Mouse (Mus musculus) neural tube, embryonic 14.5 days (tissue): ENCODE measurements around the gene Gnb1. TPM values are rescaled to one million over a fixed set of nuclear protein-coding genes. Genes with fewer than 3 reads are reported as not detected.

Experiments
- ATAC-seq: fragments of 200-750 bp; cut with Nextera tagmentation; 2 replicates; pipeline ENCODE4 v1.8.0; 2017; ENCODE audit warnings: low read depth, mild to moderate bottlenecking, moderate TSS enrichment, moderate library complexity
- H3K27ac ChIP-seq: fragments of 300-500 bp; sonication (generic); 2 replicates; pipeline ENCODE4 v1.5.1; 2014; ENCODE audit warnings: low read depth, mild to moderate bottlenecking, control low read depth, low read length, moderate library complexity, mixed read lengths
- H3K27me3 ChIP-seq: fragments of 300-500 bp; sonication (generic); 2 replicates; pipeline ENCODE4 v1.6.1; 2014; ENCODE audit warnings: low read length; ENCODE audit not compliant: control insufficient read depth, insufficient read depth
- H3K36me3 ChIP-seq: fragments of 300-500 bp; sonication (generic); 2 replicates; pipeline ENCODE4 v1.6.1; 2014; ENCODE audit warnings: low read length, mixed read lengths; ENCODE audit not compliant: control insufficient read depth, insufficient read depth
- H3K4me1 ChIP-seq: fragments of 300-500 bp; sonication (generic); 2 replicates; pipeline ENCODE4 v1.6.1; 2014; ENCODE audit warnings: low read length; ENCODE audit not compliant: control insufficient read depth, insufficient read depth
- H3K4me2 ChIP-seq: fragments of 300-500 bp; sonication (generic); 2 replicates; pipeline ENCODE4 v1.6.1; 2014; ENCODE audit warnings: mild to moderate bottlenecking, low read depth, low read length, control low read depth
- H3K4me3 ChIP-seq: fragments of 300-500 bp; sonication (generic); 2 replicates; pipeline ENCODE4 v1.5.1; 2014; ENCODE audit warnings: low read depth, low read length, control low read depth, mixed read lengths
- H3K9ac ChIP-seq: fragments of 300-500 bp; sonication (generic); replicated peaks from 2 replicates; pipeline ENCODE4 v1.6.1; 2014; ENCODE audit warnings: low read depth, mild to moderate bottlenecking, control low read depth, low read length, mixed read lengths
- H3K9me3 ChIP-seq: fragments of 300-500 bp; sonication (generic); 2 replicates; pipeline ENCODE4 v1.6.1; 2016; ENCODE audit warnings: low read length; ENCODE audit not compliant: control insufficient read depth
- WGBS: fragments of 180-500 bp; shearing (Covaris S2); extraction: QIAGEN DNeasy Blood & Tissue Kit; methylation state at CpG from one replicate; pipeline ENCODE4 v1.1.7; 2014; 5-methylcytosine and 5-hydroxymethylcytosine counted together
- polyA plus RNA-seq: library from polyadenylated mRNA; unstranded; fragments of >200 nt; fragmentation: Nextera tagmentation; extraction: Ambion mirVana; gene quantifications from 2 replicates; pipeline ENCODE4 v1.2.1, GENCODE M21; 2014

Gnb1 gene
- polyA plus RNA-seq, 1 experiment from 2014 or later, result 1,136 TPM

DNA sequence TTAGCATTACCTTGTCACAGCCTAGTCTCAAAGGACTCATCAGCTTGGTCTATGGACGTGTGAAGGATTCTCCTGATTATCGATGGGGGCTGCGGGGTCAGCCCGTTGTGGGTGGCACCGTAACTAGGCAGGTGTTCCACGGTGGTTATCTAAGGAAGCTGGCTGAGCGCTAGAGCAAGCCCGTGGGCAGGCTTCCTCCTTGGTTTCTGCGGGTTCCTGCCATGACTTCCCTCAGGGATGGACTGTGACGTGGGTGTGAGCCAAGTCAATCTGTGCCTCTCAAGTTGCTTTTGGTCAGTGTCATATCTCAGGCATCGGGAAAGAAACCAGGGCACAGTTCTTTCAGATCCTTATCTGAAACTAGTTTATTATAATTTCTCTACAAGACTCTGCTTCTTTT lies 83.8 kb downstream of the Gnb1 start:
- WGBS, result 91% methylated on average over 11 of the region's 11 CpGs
- Histone ChIP-seq H3K9ac (no peak overlapping the region), H3K4me2 (no peak overlapping the region), H3K9me3 (no peaks in the 10 kb centered on the region), H3K4me1 (no peaks in the 10 kb centered on the region), H3K27ac (no peak overlapping the region), H3K27me3 (no peaks in the 10 kb centered on the region), H3K4me3 (no peak overlapping the region), H3K36me3 (peaks cover 16% of the 10 kb centered on the region)
- no peak for ATAC-seq

DNA sequence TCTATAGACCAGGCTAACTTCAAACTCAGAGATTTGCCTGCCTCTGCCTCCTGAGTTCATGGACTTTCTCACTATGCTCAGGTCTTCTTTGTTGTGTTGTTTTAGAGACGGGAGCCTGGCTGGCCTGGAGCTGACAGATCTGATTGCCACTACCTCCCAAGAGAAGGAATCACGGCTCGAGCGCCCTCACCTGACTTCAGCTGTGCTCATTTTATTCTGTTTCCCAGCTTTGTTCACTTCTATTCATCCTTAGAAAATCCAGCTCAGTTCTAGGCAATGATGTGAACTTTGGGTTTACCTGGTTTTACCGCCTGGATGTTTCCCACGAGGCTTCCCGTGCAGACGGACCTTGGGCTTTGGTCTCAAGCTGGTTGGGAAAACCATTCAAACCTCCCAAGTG lies 84.4 kb downstream of the Gnb1 start:
- peaks cover 16% of the 10 kb centered on the region for H3K36me3 ChIP-seq
- H3K9me3 ChIP-seq, result no peaks in the 10 kb centered on the region
- no peak overlapping the region for H3K27ac ChIP-seq
- no peak overlapping the region for H3K4me3 ChIP-seq
- no peak overlapping the region for H3K4me2 ChIP-seq
- no peak overlapping the region for H3K9ac ChIP-seq
- ATAC-seq, result no peak
- no peaks in the 10 kb centered on the region for H3K27me3 ChIP-seq
- no peaks in the 10 kb centered on the region for H3K4me1 ChIP-seq
- 87% methylated on average over 8 of the region's 8 CpGs for WGBS

DNA sequence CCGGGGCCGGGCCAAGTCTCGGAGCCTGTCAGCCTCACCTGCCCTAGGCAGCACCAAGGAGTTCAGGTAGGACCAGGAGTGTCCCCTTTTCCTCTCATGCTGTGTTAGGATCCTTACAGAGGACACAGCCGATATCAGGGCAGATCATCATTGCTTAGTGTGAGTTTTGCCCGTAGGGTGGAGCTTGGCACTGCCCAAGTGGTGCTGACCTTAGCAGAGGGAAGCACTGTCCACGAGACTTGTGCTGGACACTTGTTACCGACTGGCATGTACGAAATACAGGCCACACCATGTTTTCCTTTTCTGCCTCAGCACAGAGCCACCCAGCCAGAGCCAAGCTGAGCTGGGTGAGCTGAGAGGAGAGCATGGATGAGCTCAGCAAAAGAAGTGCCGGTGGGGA lies 86.0 kb downstream of the Gnb1 start:
- Histone ChIP-seq H3K9ac (no peak overlapping the region), H3K9me3 (no peaks in the 10 kb centered on the region), H3K27ac (no peak overlapping the region), H3K4me2 (no peak overlapping the region), H3K4me1 (no peaks in the 10 kb centered on the region), H3K27me3 (no peaks in the 10 kb centered on the region), H3K36me3 (peaks cover 17% of the 10 kb centered on the region), H3K4me3 (no peak overlapping the region)
- WGBS, result 92% methylated on average over 9 of the region's 9 CpGs
- no peak for ATAC-seq

- Histone ChIP-seq H3K27me3 (no peaks in the 10 kb centered on the region), H3K9me3 (no peaks in the 10 kb centered on the region), H3K4me2 (no peak overlapping the region), H3K4me1 (no peaks in the 10 kb centered on the region), H3K9ac (no peak overlapping the region), H3K27ac (no peak overlapping the region), H3K4me3 (no peak overlapping the region), H3K36me3 (peaks cover 23% of the 10 kb centered on the region)
- 86% methylated on average over 5 of the region's 5 CpGs for WGBS
- ATAC-seq, result no peak
These were observed 86.6 kb downstream of the Gnb1 start for GRCm38 (mm10) chr4:155577741-155578140.

DNA sequence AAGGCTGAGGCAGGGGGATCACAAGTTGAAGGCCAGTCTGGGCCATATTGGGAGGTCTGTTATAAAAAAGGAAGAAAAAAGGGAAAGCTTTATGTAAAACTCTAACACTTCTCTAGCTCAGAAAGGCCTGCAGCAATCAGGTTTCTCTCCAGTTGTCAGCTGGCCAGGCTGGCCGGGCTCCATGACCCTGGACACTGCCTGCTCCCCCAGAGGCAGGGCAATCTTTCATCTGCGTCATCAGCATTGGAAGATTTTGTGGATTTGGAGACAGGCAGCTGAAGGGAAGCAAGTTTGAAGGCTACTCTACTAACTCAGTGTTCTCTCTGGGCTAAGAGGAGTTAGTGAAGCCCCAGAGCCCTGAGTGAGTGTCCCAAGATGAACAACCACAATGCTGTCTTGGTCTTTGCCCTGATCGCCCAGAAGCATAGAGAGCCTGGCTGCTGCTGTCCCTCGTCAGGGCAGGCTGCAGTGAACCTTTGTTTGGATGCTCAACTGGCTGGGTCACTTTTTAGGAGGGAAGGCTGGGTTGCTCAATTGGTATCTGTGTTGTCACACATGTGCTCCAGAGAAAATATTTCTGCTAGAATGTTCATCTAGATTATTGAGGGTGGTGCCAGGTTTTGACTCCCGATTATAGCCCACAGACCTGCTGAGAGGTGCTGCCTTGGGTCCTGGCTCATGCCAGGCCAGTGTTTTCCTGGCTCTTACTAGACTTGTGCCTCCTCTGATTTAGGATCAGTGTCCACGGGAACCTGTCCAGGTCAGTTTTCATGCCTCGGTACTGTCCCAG lies 87.4 kb downstream of the Gnb1 start:
- no peak overlapping the region for H3K9ac ChIP-seq
- ATAC-seq, result no peak
- no peaks in the 10 kb centered on the region for H3K4me1 ChIP-seq
- no peak overlapping the region for H3K4me3 ChIP-seq
- peaks cover 29% of the 10 kb centered on the region for H3K36me3 ChIP-seq
- WGBS, result 86% methylated on average over 7 of the region's 7 CpGs
- no peaks in the 10 kb centered on the region for H3K9me3 ChIP-seq
- no peak overlapping the region for H3K27ac ChIP-seq
- no peak overlapping the region for H3K4me2 ChIP-seq
- H3K27me3 ChIP-seq, result no peaks in the 10 kb centered on the region

- no peaks in the 10 kb centered on the region for H3K27me3 ChIP-seq
- no peaks in the 10 kb centered on the region for H3K4me1 ChIP-seq
- peaks cover 48% of the 10 kb centered on the region for H3K36me3 ChIP-seq
- ATAC-seq, result no peak
- H3K4me3 ChIP-seq, result no peak overlapping the region
- no peak overlapping the region for H3K4me2 ChIP-seq
- no peak overlapping the region for H3K9ac ChIP-seq
- 23% methylated on average over 1 of the region's 1 CpGs for WGBS
- no peaks in the 10 kb centered on the region for H3K9me3 ChIP-seq
- no peak overlapping the region for H3K27ac ChIP-seq
These were observed 89.3 kb downstream of the Gnb1 start for GRCm38 (mm10) chr4:155580420-155580819.

- H3K9me3 ChIP-seq, result no peaks in the 10 kb centered on the region
- no peak overlapping the region for H3K9ac ChIP-seq
- no peaks in the 10 kb centered on the region for H3K27me3 ChIP-seq
- H3K4me1 ChIP-seq, result no peaks in the 10 kb centered on the region
- no peak overlapping the region for H3K4me3 ChIP-seq
- H3K4me2 ChIP-seq, result no peak overlapping the region
- H3K36me3 ChIP-seq, result peaks cover 58% of the 10 kb centered on the region
- no peak overlapping the region for H3K27ac ChIP-seq
- WGBS, result 93% methylated on average over 6 of the region's 6 CpGs
- ATAC-seq, result no peak
These were observed 91.2 kb downstream of the Gnb1 start for GRCm38 (mm10) chr4:155582279-155582905.

- no peaks in the 10 kb centered on the region for H3K9me3 ChIP-seq
- H3K27ac ChIP-seq, result no peak overlapping the region
- H3K4me2 ChIP-seq, result no peak overlapping the region
- H3K36me3 ChIP-seq, result peaks cover 45% of the 10 kb centered on the region
- no peak overlapping the region for H3K4me3 ChIP-seq
- H3K27me3 ChIP-seq, result no peaks in the 10 kb centered on the region
- 96% methylated on average over 5 of the region's 5 CpGs for WGBS
- no peak for ATAC-seq
- no peak overlapping the region for H3K9ac ChIP-seq
- H3K4me1 ChIP-seq, result no peaks in the 10 kb centered on the region
These were observed 98.2 kb downstream of the Gnb1 start for GRCm38 (mm10) chr4:155589356-155589755.

GRCm38 (mm10) chr4:155591012-155591719 lies 100.0 kb downstream of the Gnb1 start:
- H3K36me3 ChIP-seq, result peaks cover 31% of the 10 kb centered on the region
- H3K4me3 ChIP-seq, result no peak overlapping the region
- no peaks in the 10 kb centered on the region for H3K9me3 ChIP-seq
- no peak overlapping the region for H3K27ac ChIP-seq
- no peaks in the 10 kb centered on the region for H3K27me3 ChIP-seq
- WGBS, result 89% methylated on average over 7 of the region's 7 CpGs
- no peak overlapping the region for H3K9ac ChIP-seq
- ATAC-seq, result no peak
- H3K4me2 ChIP-seq, result no peak overlapping the region
- H3K4me1 ChIP-seq, result no peaks in the 10 kb centered on the region
